Mouse (Mus musculus) kidney, adult 2 months (tissue): ENCODE results near the gene Scarb2. TPM values are rescaled to one million over a fixed set of nuclear protein-coding genes. Genes with fewer than 3 reads are reported as not detected.

ENCODE experiments used
- DNase-seq: peaks from one replicate; pipeline ENCODE4 v3.0.0; 2021
- H3K27ac ChIP-seq: fragments of 200-500 bp; 2 replicates; pipeline ENCODE4 v1.5.1; 2012; ENCODE audit warnings: low read depth, low read length, control low read depth, inconsistent platforms; ENCODE audit not compliant: insufficient read depth
- H3K27me3 ChIP-seq: fragments of 200-500 bp; replicated peaks from 2 replicates; pipeline ENCODE4 v1.6.1; 2012; ENCODE audit warnings: mild to moderate bottlenecking, moderate library complexity, low read length, inconsistent platforms; ENCODE audit not compliant: control insufficient read depth, insufficient read depth
- H3K36me3 ChIP-seq: fragments of 200-500 bp; 2 replicates; pipeline ENCODE4 v1.6.1; 2012; ENCODE audit warnings: mild to moderate bottlenecking, moderate library complexity, low read length, inconsistent platforms; ENCODE audit not compliant: control insufficient read depth, insufficient read depth
- H3K4me1 ChIP-seq: fragments of 200-500 bp; 2 replicates; pipeline ENCODE4 v1.6.1; 2011; ENCODE audit warnings: low read length; ENCODE audit not compliant: control insufficient read depth, insufficient read depth
- H3K4me3 ChIP-seq: fragments of 200-500 bp; 2 replicates; pipeline ENCODE4 v1.5.1; 2011; ENCODE audit warnings: mild to moderate bottlenecking, low read depth, low read length, control low read depth; ENCODE audit not compliant: insufficient read depth
- CTCF ChIP-seq: fragments of 200-500 bp; conservative IDR thresholded peaks from 2 replicates; pipeline ENCODE4 v1.5.1; 2011; ENCODE audit warnings: low read depth, mild to moderate bottlenecking, control low read depth, low read length, moderate library complexity, mixed read lengths; ENCODE audit not compliant: insufficient read depth, insufficient read length
- POLR2A ChIP-seq: fragments of 200-500 bp; IDR thresholded peaks from one replicate; pipeline ENCODE4 v1.6.1; 2011; ENCODE audit warnings: low read depth, low read length, control low read depth
- WGBS: fragments of 180-500 bp; shearing (Covaris S2); methylation state at CpG from one replicate; pipeline ENCODE4 v1.1.7; 2018; 5-methylcytosine and 5-hydroxymethylcytosine counted together
- polyA plus RNA-seq: library from polyadenylated mRNA; depleted of rRNA; stranded (reverse); fragments of >200 nt; gene quantifications from 2 replicates; pipeline ENCODE4 v1.2.3, GENCODE M21; 2012

Gene Scarb2
- polyA plus RNA-seq, 1 experiment, result 19.9 TPM

DNA sequence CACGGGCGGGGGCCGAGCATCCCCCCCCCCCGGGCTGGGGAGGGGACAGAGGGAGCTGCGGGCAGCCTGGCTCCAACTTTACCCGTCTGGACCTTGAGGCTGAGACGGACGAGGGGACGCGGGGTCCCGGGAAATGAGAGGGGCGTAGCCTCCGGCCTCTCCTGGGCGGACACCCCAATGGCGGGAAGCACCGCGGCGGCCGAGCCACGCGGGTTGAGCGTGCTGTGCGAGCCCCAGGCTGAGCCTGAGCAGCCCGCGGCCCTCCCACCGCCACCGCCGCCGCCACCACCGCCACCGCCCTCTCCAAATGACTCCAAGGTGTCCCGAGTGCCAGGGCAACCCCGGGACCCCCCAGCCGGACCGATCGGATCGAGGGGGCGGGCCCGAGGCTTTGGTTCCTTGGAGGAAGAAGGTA lies 72.1 kb downstream of the Scarb2 start:
- Histone ChIP-seq H3K4me3 (peak overlapping the region; percentile 60), H3K27me3 (no peaks in the 10 kb centered on the region), H3K4me1 (peaks cover 4% of the 10 kb centered on the region; the same call in 1 of the 2 replicates), H3K36me3 (no peaks in the 10 kb centered on the region), H3K27ac (no peak overlapping the region)
- WGBS, result under 1% methylated on average over 37 of the region's 39 CpGs
- TF ChIP-seq POLR2A, result no peak
- TF ChIP-seq CTCF, result no peak
- DNase-seq, result no peak

DNA sequence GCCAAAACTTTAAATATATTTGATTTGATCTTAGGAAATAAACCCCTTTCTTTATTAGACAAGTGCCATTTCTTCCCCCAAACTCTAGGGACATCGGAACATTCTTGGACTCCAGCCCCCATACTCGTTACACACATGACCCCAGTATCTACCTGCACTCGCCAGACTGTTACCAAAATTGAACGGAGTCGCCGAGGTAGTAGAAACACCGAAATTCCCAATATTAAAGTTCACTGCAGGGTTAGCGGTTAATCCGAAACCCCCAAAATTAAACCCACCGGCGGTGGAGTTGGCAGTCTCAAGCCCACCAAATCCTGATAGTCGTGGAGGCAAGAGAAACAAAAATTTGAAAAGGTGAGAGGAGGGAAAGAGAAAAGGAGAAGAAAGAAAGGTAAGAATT lies 72.6 kb downstream of the Scarb2 start:
- H3K36me3 ChIP-seq, result no peaks in the 10 kb centered on the region

DNA sequence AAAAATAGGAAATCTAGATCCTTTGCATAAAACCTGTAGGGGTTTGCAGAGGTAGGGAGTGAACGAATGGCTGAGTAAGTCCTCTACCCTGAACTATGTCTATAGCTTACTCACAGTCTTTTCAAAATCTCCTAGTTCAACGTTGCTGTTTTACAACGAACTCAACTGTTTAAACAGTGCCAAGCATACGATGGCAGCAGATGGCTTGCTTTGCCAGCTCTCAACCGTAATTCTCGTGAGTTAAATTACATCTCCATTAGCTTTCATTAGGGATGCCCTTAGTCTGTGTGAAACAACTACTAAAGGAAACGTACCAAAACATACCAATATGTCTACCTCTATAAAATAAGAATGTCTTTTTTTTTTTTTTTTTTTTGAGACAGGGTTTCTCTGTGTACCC lies 75.0 kb downstream of the Scarb2 start:
- H3K4me1 ChIP-seq, result peaks cover 4% of the 10 kb centered on the region; the same call in 1 of the 2 replicates
- no peaks in the 10 kb centered on the region for H3K27me3 ChIP-seq
- no peak overlapping the region for H3K27ac ChIP-seq
- H3K4me3 ChIP-seq, result no peak overlapping the region
- peaks cover 7% of the 10 kb centered on the region for H3K36me3 ChIP-seq
- TF ChIP-seq CTCF (no peak), POLR2A (no peak)
- no peak for DNase-seq
- WGBS, result 80% methylated on average over 7 of the region's 7 CpGs

More for the DNA sequence above, 72.6 kb downstream of the Scarb2 start:
- 2% methylated on average over 12 of the region's 12 CpGs for WGBS
- no peak for DNase-seq
- no peak for TF ChIP-seq CTCF
- TF ChIP-seq POLR2A, result no peak
- Histone ChIP-seq H3K27ac (no peak overlapping the region), H3K27me3 (no peaks in the 10 kb centered on the region), H3K4me3 (peak overlapping the region; percentile 60), H3K4me1 (peaks cover 4% of the 10 kb centered on the region; the same call in 1 of the 2 replicates)

DNA sequence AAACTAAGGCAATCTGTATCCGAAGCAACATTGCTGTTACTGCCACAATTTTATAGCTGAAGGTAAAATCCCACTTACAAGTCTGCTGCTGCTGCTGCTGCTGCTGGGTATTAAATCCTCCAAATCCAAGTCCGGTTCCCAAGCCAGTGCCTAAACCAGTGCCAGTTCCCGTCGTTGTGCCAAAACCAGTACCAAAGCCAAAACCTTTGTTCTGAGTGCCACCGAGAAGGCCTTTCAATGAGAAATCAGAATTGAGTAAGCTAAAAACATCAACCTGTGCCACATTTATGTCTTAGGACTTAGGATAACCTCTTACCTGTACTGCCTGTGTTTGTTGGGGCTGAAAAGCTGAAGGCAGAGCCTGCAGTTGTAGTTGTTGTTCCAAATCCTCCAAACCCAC lies 75.9 kb downstream of the Scarb2 start:
- Histone ChIP-seq H3K36me3 (peaks cover 7% of the 10 kb centered on the region), H3K4me3 (no peak overlapping the region), H3K27me3 (no peaks in the 10 kb centered on the region), H3K4me1 (peaks cover 4% of the 10 kb centered on the region; the same call in 1 of the 2 replicates), H3K27ac (no peak overlapping the region)
- DNase-seq, result no peak
- TF ChIP-seq CTCF (no peak), POLR2A (no peak)
- WGBS, result 81% methylated on average over 5 of the region's 5 CpGs

DNA sequence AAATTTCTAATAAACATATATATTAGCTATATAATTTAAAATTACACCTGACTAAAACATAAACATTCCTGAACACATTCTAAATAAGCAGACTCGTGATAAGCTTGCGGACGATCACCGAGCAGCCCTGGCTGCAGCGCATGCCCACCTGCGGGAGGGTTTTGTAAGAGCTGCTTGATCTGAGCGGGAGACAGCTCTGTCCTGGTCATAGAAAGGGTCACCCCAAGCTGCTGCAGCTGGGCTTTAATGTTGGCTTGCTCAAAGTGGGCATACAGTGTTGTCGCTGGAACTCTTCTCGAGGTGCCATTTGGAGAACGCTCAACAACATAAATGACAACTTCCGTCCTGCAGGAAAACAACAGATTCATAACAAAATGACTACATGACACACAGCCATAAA lies 82.5 kb downstream of the Scarb2 start:
- Histone ChIP-seq H3K36me3 (peaks cover 15% of the 10 kb centered on the region), H3K4me3 (no peak overlapping the region), H3K27me3 (no peaks in the 10 kb centered on the region), H3K4me1 (no peaks in the 10 kb centered on the region), H3K27ac (no peak overlapping the region)
- WGBS, result 93% methylated on average over 11 of the region's 11 CpGs
- DNase-seq, result no peak
- no peak for TF ChIP-seq CTCF
- no peak for TF ChIP-seq POLR2A

DNA sequence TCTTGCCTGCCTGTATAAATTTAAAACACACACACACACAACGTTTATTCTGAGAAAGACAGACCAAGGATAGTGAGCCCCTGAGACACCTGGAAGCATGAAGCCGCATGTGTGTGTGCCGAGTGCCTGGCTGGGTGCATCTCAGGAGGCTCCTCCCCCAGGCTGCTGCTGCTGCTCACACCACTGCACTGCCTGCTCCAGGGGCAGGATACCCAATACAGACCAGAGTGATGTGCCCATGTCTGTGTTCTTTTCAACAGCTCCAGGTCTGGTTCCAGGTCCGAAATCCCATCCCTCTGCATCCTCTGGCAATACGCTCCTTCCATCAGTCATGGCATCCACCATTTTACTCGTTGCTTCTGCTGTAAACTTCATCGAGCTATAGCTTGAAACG lies 92.7 kb downstream of the Scarb2 start:
- H3K27ac ChIP-seq, result no peak overlapping the region
- H3K4me1 ChIP-seq, result no peaks in the 10 kb centered on the region
- TF ChIP-seq CTCF (no peak), POLR2A (no peak)
- no peak for DNase-seq
- H3K27me3 ChIP-seq, result no peaks in the 10 kb centered on the region
- H3K4me3 ChIP-seq, result no peak overlapping the region
- peaks cover 16% of the 10 kb centered on the region for H3K36me3 ChIP-seq
- WGBS, result 81% methylated on average over 8 of the region's 8 CpGs

DNA sequence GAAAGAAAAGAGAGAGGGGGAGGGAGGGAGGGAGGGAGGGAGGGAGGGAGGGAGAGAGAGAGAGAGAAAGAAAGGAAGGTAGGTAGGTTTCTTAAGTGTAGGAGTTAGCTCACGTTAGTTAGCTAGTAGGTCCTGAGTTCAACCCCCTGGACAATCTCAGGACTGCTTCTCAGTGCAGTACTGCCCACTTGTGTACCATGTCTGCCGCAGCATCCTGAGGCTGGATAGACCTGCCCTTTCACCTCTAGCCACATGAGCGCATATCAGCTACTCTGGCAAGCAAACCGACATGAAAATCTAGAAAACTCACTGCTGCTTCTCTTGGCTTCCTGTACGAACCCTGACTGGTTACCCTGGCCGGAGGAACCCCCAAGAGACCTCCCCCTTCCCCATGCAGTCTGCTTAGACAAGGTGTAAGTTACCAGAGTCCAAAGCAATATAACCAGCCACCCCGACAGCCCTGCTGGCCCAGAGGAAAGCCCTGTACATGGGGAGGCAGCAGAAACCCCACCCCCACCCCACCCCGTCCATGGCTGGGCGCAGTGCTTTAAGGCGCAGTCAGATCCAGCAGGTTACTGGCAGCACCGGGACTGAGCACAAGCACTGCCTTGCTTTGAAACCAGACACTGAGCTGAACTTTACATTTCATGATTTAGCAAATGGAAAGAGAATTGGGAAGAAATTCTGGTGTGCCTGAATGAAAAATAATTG lies 93.2 kb downstream of the Scarb2 start:
- Histone ChIP-seq H3K27me3 (no peaks in the 10 kb centered on the region), H3K4me3 (no peak overlapping the region), H3K4me1 (no peaks in the 10 kb centered on the region), H3K36me3 (peaks cover 16% of the 10 kb centered on the region), H3K27ac (no peak overlapping the region)
- DNase-seq, result no peak
- WGBS, result 77% methylated on average over 11 of the region's 11 CpGs
- TF ChIP-seq POLR2A, result no peak
- no peak for TF ChIP-seq CTCF
